Mouse (Mus musculus): ENCODE measurements around the gene Rnf26.

DNA sequence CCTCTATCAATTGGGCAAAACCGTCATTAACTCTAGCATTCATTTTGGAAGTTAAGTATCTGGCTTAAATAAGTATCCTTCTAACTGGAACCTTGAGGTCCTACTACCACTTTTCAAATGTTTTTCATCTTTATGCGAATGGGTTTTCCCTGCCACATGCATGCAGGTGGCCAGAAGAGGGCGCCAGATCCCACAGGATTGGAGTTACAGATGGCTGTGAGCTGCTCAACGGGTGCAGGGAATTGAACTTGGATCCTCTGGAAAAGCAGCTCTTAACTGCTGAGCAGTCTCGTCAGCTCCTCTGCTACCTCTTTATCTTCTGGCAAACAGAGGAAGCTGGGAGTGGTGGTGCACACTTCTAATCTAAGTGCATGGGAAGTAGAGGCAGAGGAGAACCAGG lies 5.7 kb upstream of the Rnf26 start:
- TF ChIP-seq POLR2A (IDR thresholded peaks at IDR 0.05; ENCODE audit: insufficient read depth, low read depth, low read length) (no peak), CTCF (IDR thresholded peaks at IDR 0.05; ENCODE audit: insufficient read depth, low read depth, low read length) (peak; percentile 29; the same call in 1 of the 2 replicates)
